Mouse (Mus musculus) thymus, postnatal 14 days (tissue): ENCODE results near the gene Akr1c18.
"Not testable (repeated sequence)": the region's sequence is repeated elsewhere in the genome, so short reads cannot be mapped to it uniquely, and the experiment has no call there.

Experiments used
- DNase-seq: peaks from one replicate; pipeline ENCODE4 v3.0.0; 2021

Gene Akr1c18

DNA sequence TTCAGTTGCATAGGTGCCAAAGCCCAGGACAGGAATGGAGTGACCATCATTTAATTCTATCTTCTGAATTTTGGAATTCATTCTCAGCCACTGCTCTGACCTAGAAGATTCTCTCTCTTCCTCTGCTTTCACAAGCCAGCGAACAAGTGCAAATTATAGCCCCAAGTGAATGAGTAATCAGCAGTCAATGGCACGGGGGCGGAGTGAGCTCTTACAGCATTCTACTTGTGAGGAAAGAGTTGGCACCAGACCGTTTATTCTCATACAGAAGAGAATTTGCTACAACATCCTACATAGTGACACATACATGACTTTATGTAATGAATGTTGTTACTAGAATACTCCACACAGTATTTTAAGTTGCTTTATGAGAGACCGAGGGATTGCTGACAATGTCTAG is at the start of gene Akr1c18:
Gene Akr1c18, minus strand, starts transcription at position 137 of the 400 bp plus-strand sequence.
- DNase-seq = no peak

DNA sequence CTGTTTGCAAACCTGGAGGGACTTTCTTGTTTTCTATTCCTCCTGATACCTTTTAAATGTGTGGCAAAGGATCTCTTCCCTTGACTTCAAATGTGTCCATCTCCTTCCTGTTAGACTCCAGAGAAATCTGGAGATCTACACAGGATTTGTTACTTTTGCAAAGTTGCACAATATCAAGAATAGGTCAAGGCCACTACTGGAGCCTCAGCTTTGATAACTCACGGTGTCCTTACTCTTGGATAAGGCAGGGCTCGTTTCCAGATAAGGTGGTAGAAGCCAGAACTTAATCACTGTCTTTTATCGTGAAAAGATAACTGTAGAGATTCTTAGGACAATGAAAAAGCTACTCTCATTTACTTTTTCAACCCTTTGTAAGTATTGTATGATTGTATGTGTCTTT is 42.1 kb upstream of the Akr1c18 start:
- DNase-seq = no peak

DNA sequence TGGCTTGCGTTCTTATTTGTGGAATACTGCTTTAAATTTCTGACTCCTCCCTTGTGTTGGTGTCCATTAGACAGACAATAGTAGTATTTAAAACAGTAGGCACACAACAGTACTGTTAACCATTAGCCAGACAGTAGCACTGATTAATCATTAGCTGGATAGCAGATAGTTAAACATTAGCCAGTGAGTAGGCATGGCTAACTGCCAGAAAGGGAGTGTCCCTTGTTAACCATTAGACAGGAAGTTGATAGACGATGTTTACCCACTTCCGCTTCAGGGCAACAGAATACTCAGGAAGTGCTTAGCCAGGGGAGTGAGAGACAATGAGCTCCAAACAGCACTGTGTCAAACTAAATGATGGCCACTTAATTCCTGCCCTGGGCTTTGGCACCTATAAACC is 40.5 kb upstream of the Akr1c18 start, which contains the start of gene Akr1c13:
Gene Akr1c13, plus strand, starts transcription at position 247 of the 400 bp plus-strand sequence.
- peak; percentile 25 for DNase-seq

DNA sequence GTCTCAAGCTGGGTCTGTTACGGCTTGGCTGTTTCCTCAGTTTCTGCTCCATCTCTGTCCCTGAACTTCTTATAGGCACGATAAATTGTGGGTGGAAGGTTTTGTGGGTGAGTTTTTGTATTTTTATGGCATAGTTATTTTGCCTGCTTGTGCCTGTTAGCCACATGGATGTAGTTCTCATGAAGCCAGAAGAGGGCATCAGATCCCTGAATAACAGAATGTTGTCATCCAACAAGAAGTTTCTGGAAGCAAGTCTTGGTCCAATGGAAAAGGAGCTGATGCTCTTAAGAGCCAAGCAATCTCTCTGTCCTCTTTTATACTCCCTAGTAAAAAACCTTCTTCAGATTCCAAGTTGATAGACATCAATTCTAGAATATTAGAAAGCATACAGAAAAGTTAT is 37.7 kb upstream of the Akr1c18 start:
- DNase-seq = no peak

DNA sequence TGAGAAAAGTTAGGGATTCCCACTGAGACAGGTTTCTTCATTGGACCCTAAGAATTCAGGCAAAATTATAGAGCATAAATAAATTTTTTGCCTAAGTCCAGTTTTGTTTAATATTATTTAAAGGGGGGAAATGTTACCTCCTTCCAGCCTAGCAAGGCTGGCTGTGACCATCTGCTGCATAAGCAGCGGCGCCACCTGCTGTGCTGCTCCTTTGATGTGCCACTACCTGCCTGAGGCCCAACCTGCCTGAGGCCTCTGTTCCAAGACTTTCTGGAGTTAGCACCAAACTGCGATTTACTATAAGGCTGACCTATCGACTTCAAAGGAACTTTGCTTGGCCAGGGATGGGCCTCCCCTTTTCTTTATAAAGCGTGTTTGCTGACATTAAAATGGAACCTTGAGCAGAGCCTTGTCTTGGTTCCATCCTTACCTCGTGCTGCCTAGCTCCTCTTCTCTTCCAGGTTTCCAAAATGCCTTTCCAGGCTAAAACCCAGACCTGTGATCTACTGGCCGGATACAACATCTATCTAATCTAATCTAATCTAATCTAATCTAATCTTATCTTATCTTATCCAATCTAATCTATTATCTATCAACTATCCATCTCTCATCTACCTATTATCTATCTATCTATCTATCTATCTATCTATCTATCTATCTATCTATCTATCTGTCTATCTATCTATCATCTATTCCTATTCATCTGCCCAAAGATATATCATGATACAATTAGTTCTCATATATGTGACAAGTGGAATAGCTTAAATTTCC is 36.4 kb upstream of the Akr1c18 start:
- peak; percentile 6 for DNase-seq

DNA sequence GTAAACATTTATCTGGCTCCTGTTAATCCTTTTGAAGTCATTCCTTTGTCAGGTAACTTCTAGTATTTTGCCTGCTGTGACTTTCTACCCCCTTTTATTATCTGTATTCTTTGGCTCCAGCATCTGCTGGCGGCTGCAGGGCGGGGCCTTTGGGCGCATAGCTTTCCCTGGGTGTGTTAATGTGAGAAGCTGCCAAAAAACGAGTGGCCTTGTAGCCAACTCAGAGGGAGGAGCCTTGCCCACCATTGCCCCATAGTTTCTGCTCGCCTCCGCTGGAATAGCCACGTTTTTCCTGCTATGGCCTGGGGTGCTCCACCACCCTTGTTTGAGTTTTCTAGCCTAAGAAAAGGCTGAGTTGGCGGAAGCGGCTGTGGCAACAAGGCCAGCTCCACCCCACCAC is 32.7 kb upstream of the Akr1c18 start:
- DNase-seq = no peak

DNA sequence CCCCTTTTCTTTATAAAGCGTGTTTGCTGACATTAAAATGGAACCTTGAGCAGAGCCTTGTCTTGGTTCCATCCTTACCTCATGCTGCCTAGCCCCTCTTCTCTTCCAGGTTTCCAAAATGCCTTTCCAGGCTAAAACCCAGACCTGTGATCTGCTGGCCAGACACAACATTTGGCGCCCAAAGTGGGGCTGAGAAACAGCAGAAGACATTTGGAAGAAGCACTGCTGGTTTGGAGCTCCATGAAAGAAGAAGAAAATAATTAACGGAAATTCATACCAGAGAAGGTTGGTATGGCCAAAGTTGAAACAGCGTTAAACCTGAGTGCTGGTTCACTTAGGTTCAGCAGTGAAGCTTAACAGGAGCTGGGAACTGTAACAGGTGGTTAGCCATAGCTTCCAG is 30.9 kb upstream of the Akr1c18 start:
- not testable (repeated sequence) for DNase-seq

DNA sequence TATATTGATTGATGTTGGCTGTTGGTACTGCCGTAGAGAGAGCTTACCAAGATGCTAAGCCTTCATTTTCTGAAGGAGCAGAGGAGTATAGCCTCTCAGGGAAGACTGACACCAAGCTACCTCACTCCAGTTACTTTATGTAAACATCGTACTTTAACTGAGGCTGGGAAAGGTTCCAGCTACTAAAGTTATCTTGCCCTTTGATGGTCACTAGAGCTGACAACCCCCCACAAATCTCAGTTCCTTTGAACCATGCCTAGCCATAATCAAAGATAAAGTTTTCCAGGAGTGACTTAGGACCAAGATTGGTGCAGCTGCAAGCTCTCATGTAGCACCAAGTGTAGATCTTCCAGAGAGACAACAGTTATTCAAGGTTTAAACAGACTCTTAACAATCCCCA is 22.5 kb upstream of the Akr1c18 start:
- DNase-seq = no peak

DNA sequence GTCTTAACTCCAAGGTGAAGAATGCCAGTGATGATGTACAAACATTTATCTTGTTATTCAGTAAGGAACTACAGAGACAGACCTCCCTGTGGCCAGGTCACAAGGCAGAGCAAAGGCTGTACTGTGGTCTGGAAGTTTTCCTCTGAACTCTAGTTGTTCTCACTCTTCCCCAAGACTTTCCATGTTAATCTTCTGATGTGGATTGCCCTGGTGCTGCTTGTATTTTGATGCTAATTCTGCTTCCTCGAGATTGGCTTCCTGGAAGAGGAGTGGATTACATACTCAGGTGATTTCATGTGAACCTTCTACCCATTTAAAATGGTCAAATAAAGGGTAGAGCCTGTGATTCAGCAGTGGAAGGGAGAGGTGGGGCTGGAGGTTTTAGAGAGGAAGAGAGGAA is 17.6 kb upstream of the Akr1c18 start:
- DNase-seq = no peak

DNA sequence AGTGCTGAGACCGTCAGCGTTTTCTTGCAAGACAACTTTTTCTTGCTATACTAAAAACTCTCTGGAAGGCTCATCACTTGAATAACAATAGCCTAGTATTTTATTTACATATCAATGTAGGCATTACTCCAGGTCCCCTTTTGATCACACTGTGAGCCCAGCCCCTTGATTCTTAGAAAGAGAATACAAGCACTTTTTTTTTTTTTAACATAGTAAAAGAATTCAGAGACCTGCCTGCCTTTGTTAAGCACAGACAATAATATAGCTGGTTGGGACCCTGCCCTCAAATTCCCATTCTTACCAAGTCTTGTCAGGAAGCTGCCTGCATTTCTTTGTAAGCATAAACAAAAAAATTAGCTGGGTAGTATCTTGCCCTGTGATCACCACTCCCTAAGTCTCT is 4.8 kb upstream of the Akr1c18 start:
- no peak for DNase-seq

DNA sequence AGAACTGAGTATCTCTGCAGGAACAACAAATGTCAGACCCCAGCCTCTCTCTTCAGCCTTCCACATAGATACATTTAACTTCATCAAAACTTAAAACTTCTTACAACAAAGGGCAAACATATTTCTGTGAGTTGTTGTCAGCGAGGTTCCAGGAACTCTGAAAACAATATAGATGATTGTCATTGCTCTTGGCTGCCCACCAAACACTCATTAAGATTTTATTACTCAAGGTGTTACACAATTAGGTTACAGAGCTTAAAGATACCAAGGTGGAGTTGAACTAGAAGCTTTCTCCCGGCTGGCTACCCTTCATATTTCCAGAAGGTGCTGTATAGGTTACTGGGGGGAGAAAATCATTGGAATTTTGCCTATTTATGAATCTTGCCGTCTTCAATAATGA is 3.1 kb upstream of the Akr1c18 start:
- no peak for DNase-seq

DNA sequence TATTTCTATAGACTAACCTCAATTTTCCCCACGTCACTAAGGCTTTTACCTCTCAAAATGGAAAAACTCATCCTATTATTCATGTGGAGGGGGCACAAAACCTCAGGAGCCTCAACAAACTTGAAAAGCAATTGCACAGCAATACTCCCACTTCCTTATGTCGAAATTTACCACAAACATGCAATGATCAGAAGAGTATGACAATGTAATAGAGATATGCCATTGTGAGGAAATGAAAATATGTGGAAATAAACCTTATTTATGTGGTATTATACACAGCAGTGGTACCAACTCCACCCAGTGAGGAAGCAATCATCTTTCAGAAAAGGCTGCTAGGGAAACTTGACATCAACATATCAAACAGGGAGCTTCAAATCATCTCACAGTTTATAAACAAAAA is 2.5 kb upstream of the Akr1c18 start:
- no peak for DNase-seq

DNA sequence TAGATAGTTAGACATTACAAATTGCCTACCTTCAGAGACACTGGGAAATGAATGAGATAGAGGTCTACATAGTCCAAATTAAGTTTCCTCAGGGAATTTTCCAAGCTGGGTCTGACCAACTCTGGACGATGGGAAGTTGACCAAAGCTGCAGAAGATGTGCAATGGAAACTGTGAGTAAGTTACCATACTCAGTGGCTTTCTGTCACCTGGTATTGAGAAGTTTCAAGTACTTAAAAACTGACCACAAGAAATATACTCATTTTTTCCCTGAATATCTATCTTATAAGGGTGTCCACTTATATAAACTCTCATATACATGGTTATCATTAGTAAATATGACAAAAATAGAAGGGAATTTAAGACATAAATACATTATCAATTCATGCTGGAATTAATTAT is 6.2 kb downstream of the Akr1c18 start:
- no peak for DNase-seq

DNA sequence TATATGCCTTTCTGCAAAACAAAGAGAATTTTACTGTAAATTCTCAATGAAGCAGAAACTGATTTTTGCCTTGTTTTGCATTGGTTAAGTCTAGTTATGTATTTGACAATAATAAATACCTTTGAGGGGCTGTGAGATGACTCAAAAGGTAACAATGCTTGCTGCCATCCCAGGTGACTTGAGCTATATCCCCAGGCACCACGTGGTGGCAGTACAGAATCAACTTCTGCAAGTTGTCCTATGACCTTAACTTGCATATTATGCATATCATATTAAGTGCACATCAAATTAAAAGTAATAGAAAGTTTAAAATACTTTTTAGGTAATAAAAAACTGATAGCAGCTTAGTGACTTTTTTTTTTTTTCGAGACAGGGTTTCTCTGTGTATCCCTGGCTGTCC is 17.4 kb downstream of the Akr1c18 start:
- DNase-seq = peak; percentile 29

DNA sequence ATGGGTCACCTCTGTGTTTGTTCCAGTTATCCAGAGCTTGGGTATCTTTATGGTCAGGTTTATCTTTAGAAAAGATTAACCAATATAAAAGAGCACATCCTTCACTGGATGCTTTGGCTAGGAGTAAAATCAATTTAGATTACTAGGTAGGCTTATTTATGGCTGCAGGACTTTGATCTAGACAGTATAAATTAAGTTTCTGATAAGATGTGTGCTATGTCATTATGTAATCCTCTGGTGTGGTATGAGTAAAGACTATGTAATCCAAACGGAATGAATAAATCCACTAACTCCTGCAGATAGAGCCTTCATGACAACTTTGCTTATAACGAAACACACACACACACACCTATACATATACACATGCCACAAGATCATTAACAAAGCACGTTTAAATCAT is 18.7 kb downstream of the Akr1c18 start:
- DNase-seq = no peak

DNA sequence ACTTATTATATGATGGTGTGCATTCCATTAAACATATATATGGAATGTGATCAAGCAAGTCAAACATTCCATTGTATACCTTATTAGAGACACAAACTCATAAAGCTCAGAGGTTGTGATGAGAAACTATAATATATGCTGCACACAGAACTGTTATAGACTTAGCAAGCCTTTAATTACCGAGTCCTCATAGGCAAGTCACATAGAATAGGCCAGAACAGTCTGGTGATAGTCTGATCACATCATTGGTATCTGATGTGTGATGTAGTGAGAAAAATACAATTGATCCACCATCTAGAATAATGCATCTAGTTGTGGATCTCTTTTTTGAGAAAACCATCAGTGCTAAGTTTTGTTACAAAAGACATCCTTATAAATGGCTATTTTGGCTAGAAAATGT is 19.1 kb downstream of the Akr1c18 start:
- no peak for DNase-seq

DNA sequence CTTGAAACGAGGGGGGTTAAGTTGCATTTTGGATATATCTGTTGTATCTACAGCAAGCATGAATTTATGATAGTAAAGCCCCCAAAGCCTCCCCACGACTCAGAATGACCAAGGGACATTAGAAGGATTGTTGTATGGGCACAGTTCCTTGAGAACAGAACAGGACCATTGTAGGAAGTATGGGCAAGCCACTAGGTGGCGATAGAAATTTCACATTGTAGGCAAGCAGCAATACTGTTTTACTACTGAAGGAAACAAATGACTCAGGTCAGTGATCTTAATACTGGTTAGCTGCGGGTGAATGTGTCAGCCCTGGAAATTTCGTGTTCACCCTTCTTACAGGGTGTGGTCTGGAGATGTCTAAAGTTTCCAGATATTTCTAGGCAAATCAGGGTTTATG is 21.4 kb downstream of the Akr1c18 start:
- DNase-seq = peak; percentile 22

DNA sequence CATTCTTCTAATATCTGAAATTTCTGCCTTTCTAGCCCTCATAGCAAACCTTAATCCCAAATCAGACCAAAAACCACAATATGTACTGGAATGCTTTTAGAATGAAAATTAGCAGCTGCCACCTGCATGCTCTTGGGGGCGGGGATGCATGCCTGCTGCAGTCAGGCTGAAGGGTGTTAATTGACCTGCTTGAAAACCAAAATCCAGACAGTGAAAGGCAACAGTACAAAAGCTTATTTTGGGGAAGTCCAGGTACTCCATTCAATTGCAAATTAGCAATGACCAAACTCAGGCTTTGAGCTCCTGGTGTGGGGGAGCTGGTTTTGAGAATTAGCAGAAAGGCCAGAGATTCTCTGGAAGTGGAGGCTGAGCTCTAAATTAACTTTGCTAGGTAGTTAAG is 24.6 kb downstream of the Akr1c18 start:
- DNase-seq = not testable (repeated sequence)

DNA sequence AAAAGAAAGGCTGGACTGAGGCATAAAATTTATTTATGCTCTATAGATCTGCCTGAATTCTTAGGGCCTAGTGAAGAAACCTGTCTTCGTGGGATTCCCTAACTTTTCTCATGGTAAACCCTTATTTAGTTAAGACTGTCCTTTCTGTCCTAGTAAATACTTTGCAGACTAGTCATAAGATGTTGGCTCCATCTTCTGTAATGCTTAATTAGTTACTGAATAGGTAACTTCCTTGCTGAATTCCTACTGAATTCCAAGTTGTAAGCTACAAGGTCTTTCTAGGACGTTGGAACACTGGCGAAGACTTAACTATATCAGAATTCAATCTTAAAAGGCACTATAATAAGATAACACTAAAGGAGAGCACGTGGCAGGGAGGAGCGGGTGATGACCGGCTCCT is 26.0 kb downstream of the Akr1c18 start:
- not testable (repeated sequence) for DNase-seq

DNA sequence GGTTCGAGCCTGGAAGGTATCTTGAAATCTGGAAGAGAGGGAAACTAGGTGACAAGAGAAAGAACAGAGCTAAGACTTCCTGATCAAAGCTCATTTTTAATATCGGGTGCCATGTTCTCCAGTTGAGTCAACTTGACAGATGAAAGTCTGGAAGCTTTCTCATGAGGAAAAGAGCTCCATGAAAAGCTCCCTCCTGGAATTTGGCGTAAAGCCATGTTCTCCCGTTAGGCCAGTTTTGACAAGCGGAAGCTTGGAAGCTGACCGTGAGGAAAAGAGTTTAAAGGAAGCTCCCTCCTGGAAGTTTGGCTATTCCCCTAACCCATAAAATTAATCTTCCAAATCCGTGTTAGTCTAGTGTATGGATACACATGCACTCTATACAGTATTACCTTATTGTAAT is 27.3 kb downstream of the Akr1c18 start:
- no peak for DNase-seq

DNA sequence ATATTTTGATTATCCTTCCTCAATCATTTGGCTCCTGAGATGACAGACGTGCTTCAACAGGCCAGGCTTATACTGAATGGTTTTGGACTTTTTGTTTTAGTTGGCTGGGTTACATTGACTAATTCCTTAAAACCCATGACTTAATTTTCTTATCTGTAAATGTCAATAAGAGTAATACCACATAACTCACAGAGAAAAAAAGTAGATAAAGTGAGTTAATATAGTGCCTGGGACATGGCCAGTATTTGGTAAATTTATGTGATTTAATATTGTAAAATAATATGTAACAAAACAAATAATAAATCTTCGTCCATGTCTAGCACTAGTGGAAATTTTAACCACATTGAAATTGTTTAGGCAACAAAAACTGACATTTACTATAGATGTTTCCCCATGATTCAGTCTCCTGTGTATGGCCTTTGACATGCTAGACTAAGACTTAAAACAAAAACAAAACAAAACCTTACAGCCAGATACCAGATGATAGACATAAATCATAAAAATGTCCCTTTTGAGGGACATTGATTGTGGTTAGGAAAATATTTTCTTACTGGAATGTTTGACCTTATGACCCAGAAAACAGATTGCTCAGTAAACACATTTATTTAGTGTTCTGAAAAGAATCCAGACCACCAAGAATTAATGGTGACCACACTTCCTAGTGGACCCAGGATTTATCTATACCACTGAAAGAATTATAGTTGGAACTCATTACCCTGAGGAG is 31.1 kb downstream of the Akr1c18 start:
- DNase-seq = no peak

DNA sequence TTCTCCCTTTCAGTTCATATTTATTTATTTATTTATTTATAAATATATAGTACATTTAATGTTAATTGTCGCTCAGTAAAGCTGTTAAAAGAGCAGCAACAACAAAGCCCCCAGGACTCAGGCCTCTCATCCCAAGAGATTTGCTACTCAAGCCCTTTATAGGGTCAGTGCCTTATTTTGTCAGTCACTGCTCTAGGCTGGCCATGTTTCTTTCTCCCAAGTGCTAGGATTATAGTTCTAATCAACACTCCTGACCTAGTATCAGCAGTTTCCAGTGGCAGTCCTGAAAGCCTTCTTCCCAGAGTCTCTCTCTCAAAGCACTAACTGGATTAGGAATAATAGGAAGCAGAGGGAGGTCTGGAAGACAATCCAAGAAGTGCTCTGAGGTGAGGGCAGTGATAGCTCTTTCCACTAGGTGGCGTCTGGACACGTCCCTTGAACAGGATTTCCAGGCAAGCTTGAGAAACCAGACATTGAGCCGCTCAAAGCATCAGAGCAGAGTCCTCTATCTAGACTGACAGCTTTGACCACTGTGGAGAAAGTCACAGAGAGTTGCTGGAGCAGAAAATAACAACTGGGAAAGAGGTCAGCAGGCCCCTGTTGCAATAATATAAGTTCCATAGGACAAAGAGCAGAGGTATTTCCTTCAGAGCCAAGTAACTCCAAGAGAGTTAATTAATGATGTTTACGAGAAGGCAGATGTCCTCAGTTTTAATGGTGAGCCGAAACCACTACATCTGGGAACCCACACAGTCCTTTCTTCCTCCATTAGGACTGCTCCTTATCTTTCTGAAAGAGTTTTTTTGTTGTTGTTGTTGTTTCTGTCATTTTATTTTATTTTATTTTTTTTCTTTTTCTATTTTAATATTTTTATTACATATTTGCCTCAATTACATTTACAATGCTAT is 39.9 kb downstream of the Akr1c18 start:
- DNase-seq = peak; percentile 32

DNA sequence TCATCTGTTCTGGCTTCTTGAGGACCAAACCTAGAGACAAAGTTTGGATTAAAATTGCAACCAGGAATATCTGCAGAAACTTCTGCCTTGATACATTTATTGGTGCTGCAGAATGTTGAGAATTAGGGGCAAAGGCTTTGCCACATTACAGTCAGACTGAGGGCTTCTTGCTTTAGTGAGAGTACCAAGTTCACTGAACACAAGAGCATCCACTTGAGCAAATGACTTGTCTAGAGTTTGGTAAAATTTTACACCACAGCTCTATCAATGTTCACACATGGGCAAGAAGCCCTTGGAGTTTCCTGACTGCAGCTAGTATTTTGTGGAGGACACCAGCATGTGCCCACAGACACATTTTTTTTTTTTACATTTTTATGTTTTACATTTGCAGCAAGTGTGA is 47.7 kb downstream of the Akr1c18 start:
- no peak for DNase-seq
